Mouse (Mus musculus) spleen, adult 18-20 months (tissue): ENCODE data around the gene Csnk1e.
"Not testable (repeated sequence)": the region's sequence is repeated elsewhere in the genome, so short reads cannot be mapped to it uniquely, and the experiment has no call there.

Experiments used
- DNase-seq, 2 experiments: peaks; one replicate each; pipeline ENCODE4 v3.0.0; 2022; ENCODE audit warnings: mixed read lengths in 2 of 2

The Csnk1e gene

DNA sequence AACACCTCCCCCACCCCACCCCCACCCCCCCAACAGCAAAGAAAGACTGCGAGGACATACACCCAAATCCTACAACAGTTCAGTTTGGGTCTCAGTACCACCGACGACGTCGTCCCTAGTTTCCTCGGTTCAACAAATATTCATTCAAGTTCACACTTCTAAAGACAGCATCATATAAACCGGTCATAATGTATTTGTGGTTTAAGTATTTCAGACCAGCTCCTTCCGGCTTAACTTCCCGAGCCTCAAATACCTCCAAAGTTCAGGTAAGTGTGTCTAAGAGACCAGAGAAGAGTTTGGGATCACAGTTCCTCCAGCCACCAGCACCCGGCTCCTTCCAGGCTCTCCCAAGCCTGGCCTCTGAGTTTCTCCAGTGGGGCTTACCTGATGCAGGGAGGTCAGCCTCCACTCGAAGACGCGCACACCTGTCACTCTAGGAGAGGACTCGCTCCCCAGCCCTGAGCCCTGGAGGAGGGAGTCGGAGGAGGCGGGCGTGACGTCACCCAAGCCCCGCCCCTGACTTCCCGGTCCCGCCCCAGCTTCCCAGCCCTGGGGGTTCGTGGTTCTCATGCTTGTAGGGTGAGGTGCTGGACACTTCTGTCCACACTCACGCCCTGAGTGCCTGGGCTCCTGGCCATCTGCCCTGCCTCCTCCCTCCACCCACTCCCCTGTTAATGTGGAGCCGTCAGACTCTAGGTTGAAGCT, at the start of gene Csnk1e:
Gene Csnk1e (minus strand): TSS at position 461 of the 705 bp plus-strand sequence.
- peak; percentile 46 to 63 for DNase-seq

DNA sequence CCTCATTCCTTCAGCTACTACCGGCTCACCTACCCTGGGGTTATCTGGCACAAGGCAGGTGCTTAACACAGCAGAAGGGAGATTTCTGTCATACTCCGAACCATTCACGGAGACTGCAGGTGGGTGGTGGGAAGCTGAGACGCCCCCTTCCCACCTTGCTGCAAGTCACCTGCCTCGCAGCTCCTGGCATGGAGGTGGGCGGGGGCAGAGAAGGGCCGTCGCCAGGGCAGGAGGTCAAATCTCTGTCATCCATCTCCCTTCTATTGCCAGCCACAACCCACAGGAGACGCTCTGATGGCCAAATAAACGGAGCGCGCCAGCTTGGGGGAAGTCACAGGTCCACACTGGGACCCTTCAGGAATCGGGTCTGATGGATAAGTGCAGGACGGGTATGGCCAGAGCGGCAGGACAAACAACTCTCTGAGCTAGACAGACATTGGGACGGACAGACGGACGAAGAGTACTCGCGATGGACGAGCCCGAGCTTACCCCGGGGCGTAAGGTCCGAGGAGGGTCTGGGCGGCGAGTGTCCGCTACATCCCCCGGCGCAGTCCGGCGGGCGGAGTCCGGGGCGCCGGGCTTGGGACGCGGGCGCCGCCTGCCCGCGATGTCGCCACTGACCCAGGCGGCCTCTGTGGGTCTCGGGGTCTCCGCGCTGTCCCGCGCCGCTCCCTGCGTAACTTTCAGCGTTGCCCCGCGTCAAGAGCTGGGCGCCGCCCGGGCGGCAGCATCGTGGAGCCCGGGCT, 49.5 kb upstream of the Csnk1e start, which contains the start of gene Kcnj4:
Gene Kcnj4 (minus strand): TSS at position 535 of the 746 bp plus-strand sequence.
- no peak for DNase-seq

DNA sequence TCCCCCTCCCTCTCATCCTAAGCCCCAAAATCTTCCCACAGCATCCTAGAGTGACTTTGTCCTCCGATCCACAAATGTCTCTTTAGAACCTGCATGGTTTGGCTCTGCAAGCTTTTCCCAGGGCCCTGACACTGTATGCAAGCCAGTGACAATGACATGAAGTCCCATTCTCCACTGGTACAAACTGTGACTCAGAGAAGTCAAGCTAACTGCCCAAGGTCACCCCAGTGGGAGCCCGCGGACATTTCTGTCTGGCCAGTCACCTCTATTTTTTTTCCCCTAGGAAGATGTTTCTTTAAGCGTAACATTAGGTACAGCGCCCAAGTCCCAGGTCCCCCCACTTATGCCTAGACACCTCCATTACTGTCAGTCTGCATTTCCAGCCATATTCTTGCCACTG, 48.1 kb upstream of the Csnk1e start:
- DNase-seq = no peak

DNA sequence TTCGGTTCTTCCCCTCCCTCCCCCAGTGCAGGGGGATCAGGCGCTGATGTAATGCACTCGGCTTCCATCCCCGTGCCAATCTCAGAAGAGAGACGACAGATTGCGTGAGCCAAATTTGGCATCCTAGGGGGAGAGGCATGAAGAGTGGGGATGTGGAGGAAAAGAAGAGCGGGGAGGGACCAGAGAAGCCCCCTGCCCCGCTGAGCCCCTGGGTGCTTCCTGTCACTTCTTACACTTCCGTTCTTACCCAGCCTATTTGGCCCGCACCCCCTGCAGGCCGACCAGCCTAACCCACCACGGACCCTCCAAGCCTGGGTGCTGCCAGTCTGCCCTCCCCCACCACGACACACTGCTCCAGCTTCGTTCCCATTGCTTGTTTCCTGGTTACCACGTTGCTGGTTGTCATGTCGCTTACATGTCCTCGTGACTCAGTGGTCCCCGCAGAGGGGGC, 47.5 kb upstream of the Csnk1e start:
- DNase-seq = no peak

DNA sequence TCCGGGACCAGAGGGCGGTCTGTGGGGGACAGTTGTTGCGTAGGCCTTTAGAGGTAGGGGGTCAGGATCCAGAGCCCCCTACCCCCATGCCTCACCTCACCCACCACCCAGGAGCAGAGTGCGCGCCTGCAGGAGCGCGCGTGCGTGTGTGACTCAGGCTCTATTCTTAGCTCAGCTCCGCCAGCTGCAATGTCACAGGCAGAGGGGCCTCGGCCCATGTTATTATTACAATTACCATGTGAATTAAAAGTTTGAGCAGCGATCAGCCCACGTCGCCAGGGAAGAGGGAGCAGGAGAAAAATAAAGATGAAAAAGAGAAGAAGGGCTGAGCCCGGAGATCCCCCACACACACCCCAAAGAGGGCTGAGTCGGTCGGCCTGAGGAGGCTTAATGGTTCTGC, 44.7 kb upstream of the Csnk1e start:
- no peak for DNase-seq

DNA sequence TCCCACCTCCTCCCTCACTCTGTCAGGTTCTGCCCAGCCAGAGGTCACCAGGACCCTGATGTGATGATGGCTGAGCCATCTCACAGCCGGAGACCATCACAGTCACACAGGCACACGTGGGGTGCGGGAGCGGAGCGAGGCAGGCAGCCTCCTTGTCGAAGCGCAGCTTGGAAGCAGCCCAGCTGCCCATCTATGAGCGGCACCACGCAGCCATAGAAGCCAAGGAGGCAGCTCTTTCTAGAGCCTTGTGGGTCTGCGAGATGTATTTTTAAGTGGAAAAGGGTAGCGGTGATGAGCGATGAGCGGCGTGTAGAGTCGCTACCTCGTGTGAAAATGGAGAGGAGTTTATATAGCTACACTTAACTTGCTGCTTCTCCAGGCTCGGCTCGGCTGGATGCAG, 38.2 kb upstream of the Csnk1e start:
- no peak for DNase-seq

DNA sequence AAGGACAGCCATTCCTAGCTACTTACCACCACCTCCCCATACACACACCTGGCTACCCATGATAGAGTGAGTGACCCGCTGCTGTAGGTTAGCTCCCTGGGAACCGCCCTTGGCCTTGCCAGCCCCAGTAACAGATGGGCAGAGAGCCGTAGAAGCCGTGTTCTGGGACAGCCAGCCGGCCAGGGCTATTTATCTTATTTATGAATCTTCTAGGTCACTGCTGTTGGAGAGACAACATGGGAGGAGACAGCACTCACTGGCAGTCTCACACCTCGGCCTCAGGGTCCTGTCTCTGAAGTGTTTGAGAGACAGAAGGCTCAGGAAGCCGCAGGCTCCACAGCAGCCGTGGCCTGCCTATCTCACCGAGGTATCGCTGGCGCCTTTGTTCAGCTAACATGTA, 34.1 kb upstream of the Csnk1e start:
- no peak for DNase-seq

DNA sequence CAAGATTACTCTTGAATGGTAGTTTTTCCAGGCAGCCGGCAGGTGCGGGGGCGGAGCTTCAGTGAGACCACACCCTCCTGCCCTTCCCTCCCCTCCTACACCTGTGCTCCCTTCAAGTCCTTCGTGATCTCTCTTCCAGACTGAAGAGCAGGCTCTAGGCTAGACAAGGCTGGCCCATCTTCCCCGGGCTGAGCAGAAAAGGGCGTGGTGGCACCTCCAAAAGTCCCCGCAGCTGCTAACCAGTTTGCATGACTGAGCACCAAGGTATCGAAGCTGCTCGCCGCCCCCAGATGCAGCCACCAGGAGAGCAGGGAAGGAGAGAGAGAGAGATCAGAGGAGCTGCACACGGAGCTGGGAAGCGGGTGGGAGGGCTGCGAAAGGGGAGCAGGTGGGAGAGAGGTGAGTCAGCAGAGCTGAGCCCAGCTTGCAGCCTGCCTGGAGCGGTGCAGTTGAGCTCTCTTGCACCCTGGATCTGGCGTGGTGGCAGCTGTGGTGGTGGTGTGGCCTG, 25.9 kb upstream of the Csnk1e start:
- no peak for DNase-seq

DNA sequence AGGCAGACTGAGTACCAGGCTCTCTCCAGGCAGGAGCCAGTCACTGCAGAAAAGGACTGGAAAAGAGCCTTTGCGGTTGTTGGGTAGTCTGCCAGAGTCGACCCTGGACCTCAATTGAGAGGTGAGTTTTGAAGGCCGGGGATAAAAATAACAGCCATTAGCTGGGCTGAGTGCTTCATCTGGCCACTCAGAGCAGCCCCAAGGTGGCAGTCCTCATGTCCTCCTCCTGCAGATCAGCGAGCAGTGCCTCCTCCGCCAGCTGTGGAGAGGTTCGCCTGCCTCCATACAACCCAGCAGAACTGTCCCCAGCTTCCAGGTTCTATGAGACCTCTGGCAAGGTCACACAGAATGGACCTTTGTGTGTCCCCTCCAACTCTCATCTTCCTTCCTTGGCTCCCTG, 21.9 kb upstream of the Csnk1e start:
- no peak for DNase-seq

DNA sequence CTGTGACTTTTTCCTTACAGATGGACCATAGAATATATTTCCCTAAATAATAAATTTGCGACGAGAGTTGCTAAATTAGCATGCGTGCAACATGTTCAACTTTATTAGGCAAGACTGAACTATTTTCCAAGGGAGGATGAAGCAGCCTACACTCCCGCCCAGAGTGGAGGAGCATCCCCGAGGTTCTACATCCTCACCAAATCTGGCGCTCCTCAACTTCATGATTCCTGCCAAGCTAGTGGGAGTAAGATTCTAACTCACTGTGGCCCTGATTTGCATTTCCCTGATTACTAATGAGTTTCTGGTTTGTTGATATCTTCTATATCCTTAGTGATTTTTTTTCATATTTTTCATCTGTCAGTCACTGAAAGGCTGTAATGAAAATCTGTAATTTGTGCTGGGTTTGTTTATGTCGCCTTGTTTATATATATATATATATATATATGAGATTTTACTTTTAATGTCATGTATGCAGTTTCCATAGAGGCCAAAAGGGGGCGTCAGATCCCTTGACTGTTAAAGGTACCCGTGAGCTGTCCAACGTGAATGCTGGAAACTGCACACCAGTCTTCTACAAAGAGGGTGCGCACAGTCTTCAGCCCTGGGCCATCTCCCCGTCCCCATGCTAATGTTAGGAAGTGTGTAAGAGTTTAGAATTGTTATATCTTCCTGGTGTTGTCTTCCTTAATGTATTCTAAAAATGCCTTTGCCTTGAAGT, 18.4 kb upstream of the Csnk1e start:
- DNase-seq = no peak

DNA sequence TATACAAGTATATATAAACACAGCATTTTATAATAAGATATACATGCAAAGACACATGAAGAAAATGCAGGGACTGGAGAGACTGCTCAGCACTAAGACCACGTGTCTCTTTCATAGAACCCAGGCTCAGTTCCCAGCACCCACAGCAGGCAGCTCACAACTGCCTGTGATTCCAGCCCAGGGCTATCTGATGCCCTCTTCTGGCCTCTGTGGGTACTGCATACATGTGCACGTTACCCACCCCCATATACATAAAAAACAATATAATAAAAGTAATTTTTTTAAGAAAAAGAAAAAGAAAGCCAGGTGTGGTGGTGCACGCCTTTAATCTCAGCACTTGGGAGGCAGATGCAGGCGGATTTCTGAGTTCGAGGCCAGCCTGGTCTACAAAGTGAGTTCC, 17.7 kb upstream of the Csnk1e start:
- DNase-seq = no peak

DNA sequence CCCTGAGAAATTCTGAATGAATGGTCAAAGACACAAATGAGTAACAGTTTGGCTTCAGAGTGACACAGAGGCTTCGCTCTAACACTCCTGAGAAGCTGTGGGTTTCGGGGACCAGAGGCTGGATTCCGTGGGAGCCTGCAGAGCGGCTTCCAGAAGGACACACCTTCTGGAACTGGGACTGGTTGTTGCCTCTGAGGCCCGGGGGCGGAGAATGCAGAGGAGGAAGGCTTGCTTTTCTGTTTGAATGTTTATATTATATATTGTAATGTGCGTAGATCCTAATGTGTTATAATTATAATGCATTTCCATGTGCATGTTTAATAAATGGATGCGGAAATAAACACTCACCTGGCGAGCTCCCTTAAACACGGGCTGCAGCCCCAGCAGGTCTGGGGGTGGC, 15.7 kb upstream of the Csnk1e start:
- no peak for DNase-seq

DNA sequence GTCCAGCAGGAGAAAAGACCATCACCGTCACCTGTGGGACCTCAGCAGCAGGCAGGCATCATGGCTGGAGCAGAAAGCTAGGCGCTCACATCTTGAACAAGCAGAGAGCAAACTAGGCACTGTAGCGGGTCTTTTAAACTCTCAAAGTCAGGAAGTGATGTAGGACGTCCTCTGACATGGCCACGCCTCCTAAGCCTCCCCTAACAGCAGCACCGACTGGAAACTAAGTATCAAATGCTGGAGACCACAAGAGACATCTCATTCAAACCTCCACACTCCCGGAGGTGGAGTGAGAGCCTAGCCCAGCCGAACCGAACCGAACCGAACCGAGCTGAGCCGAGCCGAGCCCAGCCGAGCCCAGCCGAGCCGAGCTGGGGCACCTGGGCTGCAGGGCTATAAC, 15.2 kb upstream of the Csnk1e start:
- no peak for DNase-seq

DNA sequence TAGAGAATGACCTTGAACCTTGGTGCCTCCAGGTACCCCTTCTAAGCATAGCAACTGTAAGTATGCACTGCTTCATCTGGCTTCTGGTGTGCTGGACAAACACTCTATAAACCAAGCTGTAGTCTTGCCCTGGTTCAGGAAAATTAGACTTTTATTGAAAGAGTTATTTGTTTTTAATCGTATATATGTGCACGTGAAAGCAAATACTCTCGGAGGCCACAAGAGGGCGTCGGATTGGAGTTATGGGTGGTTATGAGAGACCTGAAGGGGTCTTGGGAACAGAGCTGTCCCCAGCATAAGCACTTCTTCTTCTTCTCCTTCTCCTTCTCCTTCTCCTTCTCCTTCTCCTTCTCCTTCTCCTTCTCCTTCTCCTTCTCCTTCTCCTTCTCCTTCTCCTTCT, 14.2 kb upstream of the Csnk1e start:
- DNase-seq = no peak

DNA sequence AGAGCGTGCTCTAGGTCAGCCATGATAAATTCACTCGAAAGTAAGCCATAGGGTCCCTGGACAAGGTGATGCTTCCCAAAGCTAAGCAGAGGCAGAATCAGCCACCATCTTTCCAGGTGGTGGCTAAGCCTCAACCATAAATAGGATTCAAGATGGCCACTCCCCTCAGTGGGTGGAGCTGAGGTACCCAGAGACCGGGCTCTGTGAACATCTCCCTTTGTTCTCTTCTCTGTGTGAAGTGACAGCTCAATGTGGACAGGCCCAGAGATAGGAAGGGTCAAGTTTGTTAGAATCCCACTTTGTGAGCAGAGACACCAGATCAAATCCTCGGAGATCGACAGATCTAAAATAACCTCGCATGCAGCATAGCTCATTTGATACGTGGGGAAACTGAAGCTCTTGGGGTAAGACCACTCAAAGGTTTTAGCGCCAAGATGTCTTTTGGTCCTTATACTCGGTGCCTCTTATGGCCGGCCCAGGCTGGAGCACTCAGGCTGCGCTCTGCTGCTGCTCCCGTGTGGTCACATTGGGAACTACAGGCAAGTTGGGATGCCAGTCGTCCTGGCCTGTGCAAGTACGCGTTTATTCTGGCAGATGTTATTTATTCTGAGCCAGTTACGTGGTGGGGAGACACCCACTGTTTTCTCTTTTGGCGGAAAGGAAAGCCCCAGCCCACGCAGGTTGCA, 11.4 kb upstream of the Csnk1e start:
- DNase-seq = peak; percentile 51 to 82

DNA sequence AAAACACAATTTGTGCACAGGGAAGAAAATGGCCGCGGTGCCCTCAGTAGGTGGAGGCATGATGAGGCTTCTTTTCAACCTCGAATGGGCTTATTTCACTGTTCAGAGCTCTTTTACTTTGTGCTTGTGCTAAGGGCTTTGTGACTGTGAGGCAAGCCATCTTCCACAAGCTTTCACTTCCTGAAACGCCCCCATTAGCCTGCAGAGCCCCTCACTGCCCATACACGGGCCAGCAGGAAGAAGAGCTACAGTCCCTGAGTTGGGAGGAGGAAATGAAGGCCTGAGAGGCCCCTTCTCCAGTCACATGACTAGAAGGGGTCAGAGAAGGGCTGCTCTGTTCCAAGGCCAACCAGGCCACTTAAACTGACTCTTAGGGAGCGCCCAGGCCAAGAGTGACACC, 1.2 kb upstream of the Csnk1e start:
- no peak for DNase-seq

DNA sequence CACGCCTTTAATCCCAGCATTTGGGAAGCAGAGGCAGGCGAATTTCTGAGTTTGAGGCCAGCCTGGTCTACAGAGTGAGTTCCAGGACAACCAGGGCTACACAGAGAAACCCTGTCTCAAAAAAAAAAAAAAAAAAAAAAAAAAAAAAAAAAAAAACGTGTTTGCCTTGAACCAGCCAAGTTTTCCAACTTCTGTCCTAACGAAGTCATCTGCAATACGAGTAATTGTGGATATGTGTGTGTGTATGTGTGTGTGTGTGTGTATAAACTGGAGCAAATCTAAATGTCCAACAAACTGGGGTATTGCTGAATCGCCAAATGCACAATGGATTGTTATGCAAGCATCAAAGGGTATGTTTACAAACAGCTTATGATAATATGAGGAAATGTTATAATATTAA, 738 bp upstream of the Csnk1e start:
- not testable (repeated sequence) for DNase-seq

DNA sequence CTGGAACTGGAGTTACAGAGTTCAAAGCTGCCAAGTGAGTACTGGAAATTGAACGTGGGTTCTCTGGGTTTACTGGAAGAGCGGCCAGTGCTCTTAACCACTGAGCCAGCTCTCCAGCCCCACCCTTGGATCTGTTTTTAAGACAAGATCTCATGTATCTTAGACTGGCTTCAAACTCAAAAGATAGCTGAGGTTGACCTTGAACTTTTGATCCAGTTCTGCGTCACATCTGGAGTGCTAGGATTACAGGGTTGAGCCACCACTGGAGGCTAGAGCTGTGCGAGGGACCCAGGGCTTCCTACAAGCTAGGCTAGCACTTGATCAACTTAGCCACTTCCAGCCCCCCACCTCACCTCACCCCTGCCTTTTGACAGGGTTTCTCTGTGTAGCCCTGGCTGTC, 1.5 kb downstream of the Csnk1e start:
- DNase-seq = no peak

DNA sequence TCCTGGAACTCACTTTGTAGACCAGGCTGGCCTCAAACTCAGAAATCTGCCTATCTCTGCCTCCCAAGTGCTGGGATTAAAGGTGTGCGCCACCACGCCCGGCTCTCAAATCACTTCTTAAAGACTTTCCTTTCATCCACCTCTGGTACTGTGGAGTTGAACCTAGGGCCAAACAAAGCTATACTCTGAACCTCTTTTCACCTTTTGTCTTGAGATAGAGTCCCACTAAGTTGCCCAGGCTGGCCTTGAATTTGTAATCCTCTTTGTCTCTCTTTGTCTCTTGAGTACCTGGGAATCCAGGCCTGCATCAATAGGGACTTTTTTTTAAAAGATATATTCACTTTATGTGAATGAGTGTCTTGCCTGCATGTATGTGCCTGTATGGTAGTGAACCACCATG, 7.3 kb downstream of the Csnk1e start:
- no peak for DNase-seq

DNA sequence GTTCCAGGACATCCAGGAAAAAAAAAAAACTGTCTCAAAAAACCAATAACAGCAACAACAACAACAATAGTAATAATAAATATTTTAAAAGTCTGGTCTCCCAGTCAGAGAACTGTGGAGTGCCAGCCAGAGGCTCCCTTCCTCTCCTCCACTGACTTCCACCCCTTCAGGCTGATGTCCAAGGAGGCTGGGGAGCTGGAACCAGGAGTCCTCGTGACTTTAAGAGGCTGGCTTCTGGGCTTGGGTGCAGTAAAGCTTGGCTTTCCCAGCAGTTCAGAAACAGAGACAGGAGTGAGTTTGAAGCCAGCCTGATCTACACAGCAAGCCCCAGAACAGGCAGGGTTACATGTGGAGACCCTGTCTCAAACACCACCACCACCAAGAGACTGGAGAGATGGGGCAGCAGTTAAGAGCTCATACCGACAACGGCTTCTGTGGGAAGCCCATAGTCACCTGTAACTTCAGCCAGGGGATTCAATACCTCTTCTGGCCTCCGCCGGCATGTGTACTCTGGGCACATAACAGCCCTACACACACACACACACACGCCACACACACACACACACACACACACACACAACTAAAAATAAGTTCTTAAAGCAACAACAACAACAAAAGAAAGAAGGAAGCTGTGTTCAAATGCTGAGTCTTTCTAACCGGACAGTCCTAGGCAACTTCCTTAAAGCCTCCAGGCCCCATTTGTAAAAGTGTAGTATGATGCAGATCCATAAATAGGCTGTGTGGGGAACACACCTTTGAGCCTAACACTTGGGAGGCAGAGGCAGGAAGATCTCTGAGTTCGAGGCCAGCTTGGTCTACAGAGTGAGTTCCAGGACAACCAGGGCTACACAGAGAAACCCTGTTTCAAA, 9.3 kb downstream of the Csnk1e start:
- no peak for DNase-seq

DNA sequence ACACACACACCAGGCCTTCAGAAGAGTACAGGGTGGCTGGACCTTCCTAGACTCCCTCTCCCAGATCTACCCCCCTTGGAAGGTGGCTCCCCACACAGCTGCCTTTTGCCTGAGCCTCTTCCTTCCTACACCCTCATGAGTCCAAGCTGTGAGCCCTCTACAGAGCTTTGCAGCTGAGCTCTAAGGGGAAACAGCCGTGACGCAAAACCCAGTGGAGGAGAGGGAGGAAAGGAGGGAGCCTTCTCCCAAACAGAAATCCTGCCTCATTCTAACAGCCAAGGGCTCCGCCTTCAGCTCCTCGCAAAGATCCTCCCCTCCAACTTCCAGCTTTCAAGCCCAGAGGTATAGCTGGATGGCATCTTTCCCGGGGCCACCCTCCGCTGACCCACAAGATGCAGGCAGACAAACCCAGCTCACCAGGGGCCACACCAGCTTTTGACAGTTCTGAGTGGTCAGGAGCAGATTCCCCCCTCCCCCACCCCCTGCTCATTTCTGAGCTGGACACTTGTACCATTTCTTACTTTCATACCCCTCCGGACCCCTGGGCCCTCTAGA, 11.4 kb downstream of the Csnk1e start:
- no peak for DNase-seq
